Mouse (Mus musculus) activated CD4-positive, CD25-positive, alpha-beta regulatory T cell, adult 4 months (primary cell): Measurements from ENCODE around the gene Lats2. TPM values are rescaled to one million over a fixed set of nuclear protein-coding genes. Genes with fewer than 3 reads are reported as not detected.
"Not testable (repeated sequence)": the region's sequence is repeated elsewhere in the genome, so short reads cannot be mapped to it uniquely, and the experiment has no call there.

Source experiments
- ATAC-seq: one replicate; pipeline ENCODE4 v1.8.0; 2017
- polyA plus RNA-seq, 2 experiments: library from polyadenylated mRNA; unstranded; fragments of 100-300 nt; shearing (Covaris generic); gene quantifications; one replicate each; pipeline ENCODE4 v1.2.1; 2017

The Lats2 gene
- polyA plus RNA-seq, 2 experiments from 2014 or later: 17.9 to 20.7 TPM

GRCm38 (mm10) chr14:57692517-57693130 lies 65.6 kb downstream of the Lats2 start:
- ATAC-seq: no peak

GRCm38 (mm10) chr14:57691316-57691715 lies 66.9 kb downstream of the Lats2 start:
- no peak for ATAC-seq

GRCm38 (mm10) chr14:57690681-57691080 lies 67.5 kb downstream of the Lats2 start:
- no peak for ATAC-seq

GRCm38 (mm10) chr14:57688066-57688465 lies 70.1 kb downstream of the Lats2 start:
- ATAC-seq: not testable (repeated sequence)

GRCm38 (mm10) chr14:57687441-57687840 lies 70.7 kb downstream of the Lats2 start:
- ATAC-seq: no peak

- no peak for ATAC-seq
Observed at GRCm38 (mm10) chr14:57686647-57687046, 71.5 kb downstream of the Lats2 start.

- ATAC-seq: peak; percentile 50
Observed at GRCm38 (mm10) chr14:57684579-57684978, 73.6 kb downstream of the Lats2 start.

- ATAC-seq: no peak
Observed at GRCm38 (mm10) chr14:57682751-57683150, 75.4 kb downstream of the Lats2 start.

GRCm38 (mm10) chr14:57679958-57680535 lies 78.1 kb downstream of the Lats2 start:
- ATAC-seq: peak; percentile 60

GRCm38 (mm10) chr14:57679523-57679922 lies 78.7 kb downstream of the Lats2 start:
- ATAC-seq: no peak

- ATAC-seq: no peak
Observed at GRCm38 (mm10) chr14:57675481-57675880, 82.7 kb downstream of the Lats2 start.

- no peak for ATAC-seq
Observed at GRCm38 (mm10) chr14:57665628-57665950, 92.6 kb downstream of the Lats2 start.

- peak; percentile 92 for ATAC-seq
Observed at GRCm38 (mm10) chr14:57664822-57665627, 93.2 kb downstream of the Lats2 start, which contains the start of gene Xpo4. TSS of gene Xpo4 (minus strand) at chr14:57665430.

GRCm38 (mm10) chr14:57664311-57664821 lies 93.8 kb downstream of the Lats2 start:
- ATAC-seq: peak; percentile 43

- no peak for ATAC-seq
Observed at GRCm38 (mm10) chr14:57663630-57664029, 94.6 kb downstream of the Lats2 start.

GRCm38 (mm10) chr14:57658301-57658700 lies 99.9 kb downstream of the Lats2 start:
- no peak for ATAC-seq

- ATAC-seq: no peak
Observed at GRCm38 (mm10) chr14:57657500-57657899, 100.7 kb downstream of the Lats2 start.

GRCm38 (mm10) chr14:57656519-57656918 lies 101.7 kb downstream of the Lats2 start:
- not testable (repeated sequence) for ATAC-seq

- ATAC-seq: no peak
Observed at GRCm38 (mm10) chr14:57649501-57649900, 108.7 kb downstream of the Lats2 start.

GRCm38 (mm10) chr14:57646155-57646554 lies 112.0 kb downstream of the Lats2 start:
- no peak for ATAC-seq
